Mouse (Mus musculus) CH12.LX (cell line): Measurements from ENCODE around the gene Gpr55. TPM values are rescaled to one million over a fixed set of nuclear protein-coding genes. Genes with fewer than 3 reads are reported as not detected.

Source experiments
- DNase-seq: peaks from one replicate; pipeline ENCODE4 v3.0.0-alpha.2; 2013; ENCODE audit errors: extremely low read depth
- H3K27ac ChIP-seq: 2 replicates; pipeline ENCODE4 v1.5.1; 2012; ENCODE audit warnings: low read depth, mild to moderate bottlenecking, control low read depth, moderate library complexity; ENCODE audit not compliant: insufficient read depth
- H3K27me3 ChIP-seq: replicated peaks from 2 replicates; pipeline ENCODE3; 2012; ENCODE audit warnings: inconsistent platforms
- H3K36me3 ChIP-seq, 2 experiments: replicated peaks in 1 of 2; 2 replicates each; pipeline versions ENCODE3 to v1.6.1; 2012; ENCODE audit warnings: inconsistent platforms in 1 of 2, low read length in 1 of 2, mild to moderate bottlenecking in 1 of 2, mixed read lengths in 1 of 2, moderate library complexity in 1 of 2; ENCODE audit not compliant: control insufficient read depth in 1 of 2, insufficient read depth in 1 of 2
- H3K4me1 ChIP-seq, 2 experiments: 2 replicates each; pipeline ENCODE4 v1.6.1; 2012; ENCODE audit warnings: inconsistent platforms in 1 of 2, moderate library complexity in 1 of 2; ENCODE audit not compliant: insufficient read depth in 2 of 2, control insufficient read depth in 1 of 2
- H3K4me2 ChIP-seq: 2 replicates; pipeline ENCODE4 v1.6.1; 2012; ENCODE audit warnings: low read depth, mild to moderate bottlenecking, control low read depth; ENCODE audit not compliant: poor library complexity, insufficient read depth, severe bottlenecking
- H3K4me3 ChIP-seq, 3 experiments: fragments of 150-350 bp in 1 of 3; sonication (generic) in 1 of 3; replicated peaks in 1 of 3; 2 replicates each; pipeline versions ENCODE3 to v1.5.1; 2011 to 2012; ENCODE audit warnings: low read depth in 2 of 3, low read length in 2 of 3, mild to moderate bottlenecking in 2 of 3, moderate library complexity in 2 of 3, control low read depth in 1 of 3, improper control_type of control experiment in 1 of 3, inconsistent platforms in 1 of 3, mixed read lengths in 1 of 3; ENCODE audit not compliant: poor library complexity in 1 of 3
- H3K79me2 ChIP-seq: replicated peaks from 2 replicates; pipeline ENCODE4 v1.6.1; 2012; ENCODE audit warnings: mild to moderate bottlenecking, moderate library complexity; ENCODE audit not compliant: control insufficient read depth, poor library complexity, insufficient read depth, severe bottlenecking; ENCODE audit errors: extremely low read depth
- H3K9ac ChIP-seq: 2 replicates; pipeline ENCODE4 v1.6.1; 2012; ENCODE audit warnings: low read depth, mild to moderate bottlenecking, control low read depth, moderate library complexity; ENCODE audit not compliant: insufficient read depth
- H3K9me3 ChIP-seq: replicated peaks from 2 replicates; pipeline ENCODE3; 2012; ENCODE audit warnings: low read length, inconsistent platforms, mixed read lengths
- BHLHE40 ChIP-seq: IDR thresholded peaks from 2 replicates; pipeline ENCODE4 v1.6.1; 2011; ENCODE audit warnings: mild to moderate bottlenecking, low read depth, low read length, improper control_type of control experiment
- CHD1 ChIP-seq: IDR thresholded peaks from 2 replicates; pipeline ENCODE4 v1.6.1; 2012; ENCODE audit warnings: low read depth, low read length, improper control_type of control experiment, inconsistent platforms
- CHD2 ChIP-seq: IDR thresholded peaks from 2 replicates; pipeline ENCODE4 v1.6.1; 2011; ENCODE audit warnings: low read length, improper control_type of control experiment
- CTCF ChIP-seq, 2 experiments: IDR thresholded peaks in 1 of 2; conservative IDR thresholded peaks in 1 of 2; 2 replicates each; pipeline ENCODE4 v1.5.1; 2011 to 2012; ENCODE audit warnings: low read depth in 2 of 2, low read length in 2 of 2, improper control_type of control experiment in 1 of 2, inconsistent platforms in 1 of 2, mild to moderate bottlenecking in 1 of 2, moderate library complexity in 1 of 2
- E2F4 ChIP-seq: IDR thresholded peaks from 2 replicates; pipeline ENCODE4 v1.6.1; 2011; ENCODE audit warnings: low read depth, low read length, improper control_type of control experiment; ENCODE audit not compliant: insufficient replicate concordance
- EP300 ChIP-seq: IDR thresholded peaks from 2 replicates; pipeline ENCODE4 v1.6.1; 2011; ENCODE audit warnings: low read length, improper control_type of control experiment
- ETS1 ChIP-seq: conservative IDR thresholded peaks from 2 replicates; pipeline ENCODE4 v1.6.1; 2012; ENCODE audit warnings: low read depth, mild to moderate bottlenecking, inconsistent platforms, low read length, improper control_type of control experiment, moderate library complexity
- HCFC1 ChIP-seq: IDR thresholded peaks from 2 replicates; pipeline ENCODE4 v1.6.1; 2012; ENCODE audit warnings: low read depth, mild to moderate bottlenecking, inconsistent platforms, low read length, improper control_type of control experiment
- IRF4 ChIP-seq: IDR thresholded peaks from 2 replicates; pipeline ENCODE4 v1.6.1; 2014; ENCODE audit warnings: low read depth, mild to moderate bottlenecking, inconsistent platforms, low read length, improper control_type of control experiment
- JUN ChIP-seq: IDR thresholded peaks from 2 replicates; pipeline ENCODE4 v1.6.1; 2011; ENCODE audit warnings: low read depth, mild to moderate bottlenecking, low read length, improper control_type of control experiment, moderate library complexity; ENCODE audit not compliant: insufficient read depth
- JUND ChIP-seq: conservative IDR thresholded peaks from 2 replicates; pipeline ENCODE4 v1.6.1; 2011; ENCODE audit warnings: low read depth, low read length, improper control_type of control experiment
- KAT2A ChIP-seq: IDR thresholded peaks from 2 replicates; pipeline ENCODE4 v1.6.1; 2012; ENCODE audit warnings: low read length, improper control_type of control experiment, inconsistent platforms; ENCODE audit not compliant: insufficient replicate concordance
- MAX ChIP-seq: IDR thresholded peaks from 2 replicates; pipeline ENCODE4 v1.6.1; 2011; ENCODE audit warnings: low read length, improper control_type of control experiment
- MAZ ChIP-seq: IDR thresholded peaks from 2 replicates; pipeline ENCODE4 v1.6.1; 2012; ENCODE audit warnings: low read depth, mild to moderate bottlenecking, inconsistent platforms, low read length, improper control_type of control experiment, moderate library complexity
- MEF2A ChIP-seq: IDR thresholded peaks from 2 replicates; pipeline ENCODE4 v1.6.1; 2014; ENCODE audit warnings: low read depth, mild to moderate bottlenecking, inconsistent platforms, low read length, improper control_type of control experiment, borderline replicate concordance
- MXI1 ChIP-seq: IDR thresholded peaks from 2 replicates; pipeline ENCODE4 v1.6.1; 2011; ENCODE audit warnings: mild to moderate bottlenecking, low read depth, low read length, improper control_type of control experiment
- NELFE ChIP-seq: IDR thresholded peaks from 2 replicates; pipeline ENCODE4 v1.6.1; 2011; ENCODE audit warnings: low read depth, low read length, improper control_type of control experiment
- POLR2A ChIP-seq: IDR thresholded peaks from 2 replicates; pipeline ENCODE4 v1.6.1; 2011; ENCODE audit warnings: low read depth, mild to moderate bottlenecking, improper control_type of control experiment, low read length
- RAD21 ChIP-seq: IDR thresholded peaks from 2 replicates; pipeline ENCODE4 v1.6.1; 2011; ENCODE audit warnings: low read depth, mild to moderate bottlenecking, low read length, improper control_type of control experiment, moderate library complexity
- SMC3 ChIP-seq: IDR thresholded peaks from 2 replicates; pipeline ENCODE4 v1.6.1; 2011; ENCODE audit warnings: low read depth, low read length, improper control_type of control experiment
- TBP ChIP-seq: conservative IDR thresholded peaks from 2 replicates; pipeline ENCODE4 v1.6.1; 2011; ENCODE audit warnings: low read depth, low read length, improper control_type of control experiment
- TCF12 ChIP-seq: IDR thresholded peaks from 2 replicates; pipeline ENCODE4 v1.6.1; 2014; ENCODE audit warnings: low read depth, mild to moderate bottlenecking, inconsistent platforms, low read length, improper control_type of control experiment
- ZKSCAN1 ChIP-seq: IDR thresholded peaks from 2 replicates; pipeline ENCODE4 v1.6.1; 2012; ENCODE audit warnings: low read depth, inconsistent platforms, low read length, improper control_type of control experiment, borderline replicate concordance
- ZMIZ1 ChIP-seq: IDR thresholded peaks from 2 replicates; pipeline ENCODE4 v1.6.1; 2012; ENCODE audit warnings: low read depth, mild to moderate bottlenecking, inconsistent platforms, low read length, improper control_type of control experiment
- ZNF384 ChIP-seq: IDR thresholded peaks from 2 replicates; pipeline ENCODE4 v1.6.1; 2012; ENCODE audit warnings: low read depth, low read length, improper control_type of control experiment, inconsistent platforms
- dilution Hi-C: fragments of 300-500 bp; cut with MboI; formaldehyde crosslinking; loops from 2 replicates; pipeline ENCODE4 v1.14.3; 2020; ENCODE audit warnings: low sequenced_read_pairs; ENCODE audit not compliant: extremely low pct_unique_long_range_greater_than_20kb, extremely low pct_ligation_motif_present
- in situ Hi-C: fragments of 300-500 bp; cut with MboI; formaldehyde crosslinking; loops from 3 replicates; pipeline ENCODE4 v1.14.3; 2019; ENCODE audit warnings: low sequenced_read_pairs, low pct_ligation_motif_present, low pct_unique_long_range_greater_than_20kb, mixed read lengths
- polyA plus RNA-seq: library from polyadenylated mRNA; unstranded; fragments of >175 nt; gene quantifications from 2 replicates; pipeline ENCODE4 v1.2.1, GENCODE M21; 2012; ENCODE audit warnings: low read depth; ENCODE audit not compliant: insufficient read length
- total RNA-seq, 2 experiments: library from RNA; depleted of rRNA; stranded (reverse); fragments of 300-350 nt in 1 of 2; fragments of >200 nt in 1 of 2; gene quantifications; 2 replicates each; pipeline ENCODE4 v1.2.3; 2012 to 2014

Gene Gpr55
- total and polyA plus RNA-seq, 3 experiments: 16.4 to 24.3 (median 17.3) TPM

DNA sequence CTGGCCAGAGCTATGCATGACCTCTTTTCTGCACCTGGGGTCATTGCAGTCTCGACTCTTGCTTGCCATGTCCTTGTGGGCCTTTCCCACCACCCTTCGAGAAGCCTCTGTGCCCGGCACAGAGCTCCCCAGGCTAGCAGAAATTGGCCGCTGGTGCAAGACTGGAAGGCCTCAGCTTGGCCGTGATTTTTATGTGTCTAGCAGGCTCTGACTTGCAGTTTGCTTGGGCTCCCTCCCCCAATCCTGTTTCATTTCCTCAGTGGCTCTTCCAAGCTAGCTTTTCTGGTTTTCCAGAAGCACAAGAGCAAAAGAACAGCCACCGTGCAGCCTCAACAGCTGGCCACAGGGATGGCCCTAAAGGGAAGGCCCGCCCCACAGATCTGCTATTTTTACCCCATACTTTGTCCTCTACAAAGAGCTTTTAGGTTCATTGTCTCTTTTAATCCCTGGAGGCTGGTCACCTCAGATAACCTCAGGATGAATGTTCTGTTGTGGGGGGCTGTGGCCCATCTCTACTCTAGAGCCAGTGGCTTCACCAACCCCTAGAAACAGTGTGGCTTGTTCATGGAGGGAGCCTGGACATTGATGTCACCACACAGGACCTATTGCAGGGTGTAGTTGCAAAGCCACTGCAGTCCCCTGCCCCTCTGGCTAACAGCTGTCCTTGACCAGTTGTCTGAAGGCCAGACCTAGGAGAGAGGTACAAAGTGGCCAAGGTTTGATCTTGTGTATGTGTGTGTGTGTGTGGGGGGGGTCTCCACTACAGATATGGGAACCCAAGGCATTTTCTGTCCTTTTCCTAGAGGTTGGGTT lies 60.1 kb downstream of the Gpr55 start:
- Histone ChIP-seq H3K4me2 (peak overlapping the region; percentile 24), H3K79me2 (peaks cover 52% of the 10 kb centered on the region), H3K9me3 (no peaks in the 10 kb centered on the region), H3K27me3 (no peaks in the 10 kb centered on the region), H3K27ac (peak overlapping the region; percentile 31; the same call in 1 of the 2 replicates), H3K9ac (peak overlapping the region; percentile 2; the same call in 1 of the 2 replicates), H3K4me1 (peaks cover 36 to 73% of the 10 kb centered on the region in 2 experiments), H3K4me3 (no peak overlapping the region), H3K36me3 (peaks cover 29 to 57% of the 10 kb centered on the region in 2 experiments)
- DNase-seq: peak; percentile 36
- TF ChIP-seq IRF4 (peak; percentile 65), CHD1 (no peak), EP300 (peak; percentile 51), BHLHE40 (peak; percentile 46), MAZ (peak; percentile 32; the same call in 1 of the 2 replicates), SMC3 (no peak), NELFE (no peak), TBP (no peak), JUN (no peak), ETS1 (no peak; the same call in 1 of the 2 replicates), JUND (no peak), E2F4 (no peak), MEF2A (peak; percentile 42; the same call in 1 of the 2 replicates), CHD2 (0 out of 2 replicates have a peak, but pooled peaks have one; percentile 10)
- in situ Hi-C loops (no loop called here), dilution Hi-C loops (no loop called here)

DNA sequence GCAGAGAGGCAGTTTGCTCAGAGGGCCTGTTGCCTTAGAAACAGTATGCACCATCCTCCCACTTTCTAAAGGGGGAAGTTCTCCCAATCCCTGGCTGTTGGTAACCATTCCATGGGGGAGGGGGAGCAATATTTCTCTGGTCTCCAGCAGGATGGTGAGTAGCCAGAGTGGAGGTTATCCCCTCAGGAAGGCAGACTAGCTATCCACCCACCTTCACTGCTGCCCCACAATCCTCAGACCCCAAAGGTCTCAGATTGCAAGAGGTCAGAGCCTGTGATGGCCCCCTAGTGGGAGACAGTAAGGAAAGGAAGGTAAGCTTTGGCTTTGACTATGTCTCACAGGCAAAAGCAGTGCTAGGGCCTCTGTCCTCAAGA lies 61.4 kb downstream of the Gpr55 start:
- no peak for TF ChIP-seq ZKSCAN1
- no peak for TF ChIP-seq MEF2A
- no peak for TF ChIP-seq CHD1
- no peak for TF ChIP-seq ZNF384
- TF ChIP-seq KAT2A: no peak
- no peak for TF ChIP-seq HCFC1
- TF ChIP-seq POLR2A: no peak
- no peak for TF ChIP-seq TCF12
- no peak for TF ChIP-seq TBP
- TF ChIP-seq CTCF (conservative IDR thresholded peaks at IDR 0.05 in 1 of 2, IDR thresholded peaks at IDR 0.05 in 1 of 2; ENCODE audit: low read depth in 2 of 2, low read length in 2 of 2): peak; percentile 15 to 65; a peak in 2 of 4 replicates
- TF ChIP-seq RAD21: peak; percentile 9
- TF ChIP-seq ZMIZ1: no peak
- TF ChIP-seq MAX: no peak
- TF ChIP-seq MAZ: no peak
- TF ChIP-seq SMC3: peak; percentile 48
- TF ChIP-seq MXI1: no peak
- Histone ChIP-seq H3K4me1 (peaks cover 36 to 73% of the 10 kb centered on the region in 2 experiments), H3K4me2 (peak overlapping the region; percentile 51; the same call in 1 of the 2 replicates), H3K79me2 (peaks cover 57% of the 10 kb centered on the region), H3K4me3 (no peak overlapping the region), H3K9ac (0 out of 2 replicates have a peak overlapping the region, but pooled peaks have one; percentile 5), H3K9me3 (no peaks in the 10 kb centered on the region), H3K27ac (peak overlapping the region; percentile 41; the same call in 1 of the 2 replicates), H3K27me3 (no peaks in the 10 kb centered on the region), H3K36me3 (peaks cover 16 to 43% of the 10 kb centered on the region in 2 experiments)
- in situ Hi-C loops: no loop called here
- DNase-seq: peak; percentile 31
- dilution Hi-C loops: no loop called here
